Mouse (Mus musculus): ENCODE data around the gene Hnf4a.
"Not testable (repeated sequence)": the region's sequence is repeated elsewhere in the genome, so short reads cannot be mapped to it uniquely, and the experiment has no call there.

The Hnf4a gene

GRCm38 (mm10) chr2:163596057-163596872 lies 89.7 kb downstream of the Hnf4a start:
- no peak for DNase-seq

- no peak for DNase-seq
Observed at GRCm38 (mm10) chr2:163596873-163597155, 90.2 kb downstream of the Hnf4a start.

- peak; percentile 42 to 52 for DNase-seq
Observed at GRCm38 (mm10) chr2:163597661-163598060, 91.1 kb downstream of the Hnf4a start.

- DNase-seq: peak in 1 of 2 experiments; percentile 34
Observed at GRCm38 (mm10) chr2:163599226-163599625, 92.6 kb downstream of the Hnf4a start.

- no peak for DNase-seq
Observed at GRCm38 (mm10) chr2:163601066-163601465, 94.5 kb downstream of the Hnf4a start.

- DNase-seq: no peak
Observed at GRCm38 (mm10) chr2:163601712-163602100, 95.1 kb downstream of the Hnf4a start.

- DNase-seq: peak; percentile 77 to 85
Observed at GRCm38 (mm10) chr2:163602101-163602971, 95.7 kb downstream of the Hnf4a start, which contains the start of gene Ttpal. Gene Ttpal, plus strand, starts transcription at chr2:163602314.

- no peak for DNase-seq
Observed at GRCm38 (mm10) chr2:163606161-163606560, 99.6 kb downstream of the Hnf4a start.

GRCm38 (mm10) chr2:163608008-163608407 lies 101.4 kb downstream of the Hnf4a start:
- DNase-seq: no peak

- DNase-seq: no peak
Observed at GRCm38 (mm10) chr2:163609281-163609975, 102.8 kb downstream of the Hnf4a start.

- no peak for DNase-seq
Observed at GRCm38 (mm10) chr2:163611176-163611575, 104.6 kb downstream of the Hnf4a start.

GRCm38 (mm10) chr2:163613206-163613605 lies 106.6 kb downstream of the Hnf4a start:
- no peak for DNase-seq

- DNase-seq: no peak
Observed at GRCm38 (mm10) chr2:163613990-163614389, 107.4 kb downstream of the Hnf4a start.

GRCm38 (mm10) chr2:163615401-163615800 lies 108.8 kb downstream of the Hnf4a start:
- DNase-seq: no peak

- DNase-seq: no peak
Observed at GRCm38 (mm10) chr2:163615906-163616651, 109.5 kb downstream of the Hnf4a start.

- DNase-seq: no peak
Observed at GRCm38 (mm10) chr2:163616652-163617227, 110.1 kb downstream of the Hnf4a start.

- DNase-seq: no peak
Observed at GRCm38 (mm10) chr2:163617232-163617863, 110.7 kb downstream of the Hnf4a start.

- DNase-seq: no peak
Observed at GRCm38 (mm10) chr2:163617874-163618273, 111.3 kb downstream of the Hnf4a start.

- no peak for DNase-seq
Observed at GRCm38 (mm10) chr2:163620451-163620850, 113.8 kb downstream of the Hnf4a start.

- not testable (repeated sequence) for DNase-seq
Observed at GRCm38 (mm10) chr2:163621401-163621800, 114.8 kb downstream of the Hnf4a start.

Measured in thymus, adult 18-20 months (tissue).